Mouse (Mus musculus): Measurements from ENCODE around the gene Htra1. TPM values are rescaled to one million over a fixed set of nuclear protein-coding genes. Genes with fewer than 3 reads are reported as not detected.

Gene Htra1
- total and polyA plus RNA-seq, 2 experiments from 2014 or later, result 79.7 to 95.2 TPM

- Histone ChIP-seq H3K4me2 (ENCODE audit: low read depth, low read length) (no peak overlapping the region), H3K4me3 (ENCODE audit: low read depth, low read length) (no peak overlapping the region), H3K36me3 (replicated peaks; ENCODE audit: control insufficient read depth, insufficient read depth, low read length) (peaks cover 22% of the 10 kb centered on the region), H3K4me1 (ENCODE audit: control insufficient read depth, insufficient read depth) (peaks cover 14% of the 10 kb centered on the region), H3K27ac (ENCODE audit: low read depth) (no peak overlapping the region), H3K27me3 (ENCODE audit: control insufficient read depth, insufficient read depth, low read length) (no peaks in the 10 kb centered on the region), H3K9me3 (replicated peaks; ENCODE audit: control insufficient read depth, low read length) (no peaks in the 10 kb centered on the region), H3K9ac (replicated peaks; ENCODE audit: low read depth, low read length) (no peak overlapping the region)
- DNase-seq (ENCODE audit: low spot score), result no peak
- WGBS, result 37% methylated on average over 4 of the region's 4 CpGs
- TF ChIP-seq CTCF (IDR thresholded peaks at IDR 0.05; ENCODE audit: low read depth) (no peak), EP300 (IDR thresholded peaks at IDR 0.05; ENCODE audit: low read depth) (no peak)
- peak; percentile 29 for ATAC-seq (ENCODE audit: insufficient read depth, low read depth)
These were observed 46.5 kb downstream of the Htra1 start for GRCm38 (mm10) chr7:130982371-130982770.

GRCm38 (mm10) chr7:130982881-130983280, 47.0 kb downstream of the Htra1 start:
- WGBS, result 71% methylated on average over 3 of the region's 3 CpGs
- no peak overlapping the region for H3K27ac ChIP-seq (ENCODE audit: low read depth)
- ATAC-seq (ENCODE audit: insufficient read depth, low read depth), result no peak
- H3K36me3 ChIP-seq (replicated peaks; ENCODE audit: control insufficient read depth, insufficient read depth, low read length), result peaks cover 22% of the 10 kb centered on the region
- H3K4me3 ChIP-seq (ENCODE audit: low read depth, low read length), result no peak overlapping the region
- no peak overlapping the region for H3K9ac ChIP-seq (replicated peaks; ENCODE audit: low read depth, low read length)
- H3K4me2 ChIP-seq (ENCODE audit: low read depth, low read length), result no peak overlapping the region
- no peaks in the 10 kb centered on the region for H3K27me3 ChIP-seq (ENCODE audit: control insufficient read depth, insufficient read depth, low read length)
- no peak for DNase-seq (ENCODE audit: low spot score)
- H3K4me1 ChIP-seq (ENCODE audit: control insufficient read depth, insufficient read depth), result peaks cover 10% of the 10 kb centered on the region
- H3K9me3 ChIP-seq (replicated peaks; ENCODE audit: control insufficient read depth, low read length), result no peaks in the 10 kb centered on the region
- TF ChIP-seq EP300 (IDR thresholded peaks at IDR 0.05; ENCODE audit: low read depth) (no peak), CTCF (IDR thresholded peaks at IDR 0.05; ENCODE audit: low read depth) (no peak)

GRCm38 (mm10) chr7:130984294-130984693, 48.4 kb downstream of the Htra1 start:
- 80% methylated on average over 7 of the region's 7 CpGs for WGBS
- H3K9ac ChIP-seq (replicated peaks; ENCODE audit: low read depth, low read length), result no peak overlapping the region
- no peak for DNase-seq (ENCODE audit: low spot score)
- no peak for ATAC-seq (ENCODE audit: insufficient read depth, low read depth)
- H3K36me3 ChIP-seq (replicated peaks; ENCODE audit: control insufficient read depth, insufficient read depth, low read length), result peaks cover 22% of the 10 kb centered on the region
- H3K4me3 ChIP-seq (ENCODE audit: low read depth, low read length), result no peak overlapping the region
- no peak overlapping the region for H3K27ac ChIP-seq (ENCODE audit: low read depth)
- no peaks in the 10 kb centered on the region for H3K9me3 ChIP-seq (replicated peaks; ENCODE audit: control insufficient read depth, low read length)
- no peaks in the 10 kb centered on the region for H3K27me3 ChIP-seq (ENCODE audit: control insufficient read depth, insufficient read depth, low read length)
- H3K4me2 ChIP-seq (ENCODE audit: low read depth, low read length), result no peak overlapping the region
- TF ChIP-seq CTCF (IDR thresholded peaks at IDR 0.05; ENCODE audit: low read depth), result no peak
- TF ChIP-seq EP300 (IDR thresholded peaks at IDR 0.05; ENCODE audit: low read depth), result no peak
- H3K4me1 ChIP-seq (ENCODE audit: control insufficient read depth, insufficient read depth), result peaks cover 14% of the 10 kb centered on the region

GRCm38 (mm10) chr7:130985193-130985592, 49.3 kb downstream of the Htra1 start:
- Histone ChIP-seq H3K9ac (replicated peaks; ENCODE audit: low read depth, low read length) (no peak overlapping the region), H3K4me3 (ENCODE audit: low read depth, low read length) (no peak overlapping the region), H3K4me1 (ENCODE audit: control insufficient read depth, insufficient read depth) (peaks cover 17% of the 10 kb centered on the region), H3K4me2 (ENCODE audit: low read depth, low read length) (no peak overlapping the region), H3K9me3 (replicated peaks; ENCODE audit: control insufficient read depth, low read length) (no peaks in the 10 kb centered on the region), H3K36me3 (replicated peaks; ENCODE audit: control insufficient read depth, insufficient read depth, low read length) (peaks cover 22% of the 10 kb centered on the region), H3K27ac (ENCODE audit: low read depth) (no peak overlapping the region), H3K27me3 (ENCODE audit: control insufficient read depth, insufficient read depth, low read length) (no peaks in the 10 kb centered on the region)
- ATAC-seq (ENCODE audit: insufficient read depth, low read depth), result no peak
- TF ChIP-seq EP300 (IDR thresholded peaks at IDR 0.05; ENCODE audit: low read depth), result no peak
- TF ChIP-seq CTCF (IDR thresholded peaks at IDR 0.05; ENCODE audit: low read depth), result no peak
- WGBS, result 88% methylated on average over 12 of the region's 12 CpGs
- no peak for DNase-seq (ENCODE audit: low spot score)

GRCm38 (mm10) chr7:130985716-130986115, 49.8 kb downstream of the Htra1 start:
- no peaks in the 10 kb centered on the region for H3K27me3 ChIP-seq (ENCODE audit: control insufficient read depth, insufficient read depth, low read length)
- peaks cover 17% of the 10 kb centered on the region for H3K4me1 ChIP-seq (ENCODE audit: control insufficient read depth, insufficient read depth)
- WGBS, result 76% methylated on average over 3 of the region's 3 CpGs
- H3K4me2 ChIP-seq (ENCODE audit: low read depth, low read length), result no peak overlapping the region
- ATAC-seq (ENCODE audit: insufficient read depth, low read depth) (no peak), DNase-seq (ENCODE audit: low spot score) (no peak)
- no peak overlapping the region for H3K27ac ChIP-seq (ENCODE audit: low read depth)
- no peak overlapping the region for H3K4me3 ChIP-seq (ENCODE audit: low read depth, low read length)
- H3K9ac ChIP-seq (replicated peaks; ENCODE audit: low read depth, low read length), result no peak overlapping the region
- no peak for TF ChIP-seq CTCF (IDR thresholded peaks at IDR 0.05; ENCODE audit: low read depth)
- no peak for TF ChIP-seq EP300 (IDR thresholded peaks at IDR 0.05; ENCODE audit: low read depth)
- peaks cover 22% of the 10 kb centered on the region for H3K36me3 ChIP-seq (replicated peaks; ENCODE audit: control insufficient read depth, insufficient read depth, low read length)
- no peaks in the 10 kb centered on the region for H3K9me3 ChIP-seq (replicated peaks; ENCODE audit: control insufficient read depth, low read length)

- DNase-seq (ENCODE audit: low spot score) (no peak), ATAC-seq (ENCODE audit: insufficient read depth, low read depth) (peak; percentile 47; the same call in 1 of the 2 replicates)
- Histone ChIP-seq H3K4me3 (ENCODE audit: low read depth, low read length) (no peak overlapping the region), H3K4me2 (ENCODE audit: low read depth, low read length) (no peak overlapping the region), H3K36me3 (replicated peaks; ENCODE audit: control insufficient read depth, insufficient read depth, low read length) (peaks cover 22% of the 10 kb centered on the region), H3K27me3 (ENCODE audit: control insufficient read depth, insufficient read depth, low read length) (no peaks in the 10 kb centered on the region), H3K4me1 (ENCODE audit: control insufficient read depth, insufficient read depth) (peaks cover 17% of the 10 kb centered on the region; the same call in 1 of the 2 replicates), H3K9me3 (replicated peaks; ENCODE audit: control insufficient read depth, low read length) (no peaks in the 10 kb centered on the region), H3K27ac (ENCODE audit: low read depth) (0 out of 2 replicates have a peak overlapping the region, but pooled peaks have one; percentile 18), H3K9ac (replicated peaks; ENCODE audit: low read depth, low read length) (no peak overlapping the region)
- 17% methylated on average over 5 of the region's 5 CpGs for WGBS
- TF ChIP-seq EP300 (IDR thresholded peaks at IDR 0.05; ENCODE audit: low read depth) (no peak), CTCF (IDR thresholded peaks at IDR 0.05; ENCODE audit: low read depth) (no peak)
These were observed 52.2 kb downstream of the Htra1 start for GRCm38 (mm10) chr7:130988146-130988545.
